Mouse (Mus musculus) erythroblast, embryonic 14.5 days (primary cell): ENCODE data around the gene Klk15. TPM values are rescaled to one million over a fixed set of nuclear protein-coding genes. Genes with fewer than 3 reads are reported as not detected.

Experiments used
- H3K27me3 ChIP-seq: 2 replicates; pipeline ENCODE4 v1.6.1; 2012; ENCODE audit warnings: inconsistent platforms; ENCODE audit not compliant: control insufficient read depth
- H3K36me3 ChIP-seq: 2 replicates; pipeline ENCODE4 v1.6.1; 2012; ENCODE audit warnings: mild to moderate bottlenecking, inconsistent platforms; ENCODE audit not compliant: control insufficient read depth
- H3K4me1 ChIP-seq: 2 replicates; pipeline ENCODE4 v1.6.1; 2012; ENCODE audit warnings: inconsistent platforms; ENCODE audit not compliant: control insufficient read depth
- H3K4me3 ChIP-seq: replicated peaks from 2 replicates; pipeline ENCODE3; 2012; ENCODE audit warnings: moderate library complexity, mild to moderate bottlenecking, inconsistent platforms
- H3K9me3 ChIP-seq: 2 replicates; pipeline ENCODE4 v1.6.1; 2012; ENCODE audit warnings: low read length, inconsistent platforms, mixed read lengths; ENCODE audit not compliant: control insufficient read depth
- GATA1 ChIP-seq: IDR thresholded peaks from 2 replicates; pipeline ENCODE4 v1.6.1; 2012; ENCODE audit warnings: low read length, inconsistent platforms, mixed read lengths
- TAL1 ChIP-seq: IDR thresholded peaks from 3 replicates; pipeline ENCODE4 v1.6.1; 2012; ENCODE audit warnings: low read length, inconsistent platforms, mixed read lengths
- polyA plus RNA-seq: library from polyadenylated mRNA; stranded (reverse); fragments of >175 nt; gene quantifications from 2 replicates; pipeline ENCODE4 v1.2.3, GENCODE M21; 2012

The Klk15 gene
- not detected in 2 replicates for polyA plus RNA-seq

GRCm38 (mm10) chr7:43933440-43933839, at the start of gene Klk15:
Klk15 (plus strand) TSS chr7:43933740.
- Histone ChIP-seq H3K27me3 (no peaks in the 10 kb centered on the region), H3K4me1 (no peaks in the 10 kb centered on the region), H3K4me3 (no peak within 1 kb of the TSS), H3K36me3 (no peaks in the 10 kb centered on the region), H3K9me3 (0 out of 2 replicates have a peak, but pooled peaks cover 3% of the 10 kb centered on the region)
- TF ChIP-seq GATA1 (no peak), TAL1 (no peak)

- Histone ChIP-seq H3K4me1 (no peaks in the 10 kb centered on the region), H3K4me3 (no peak overlapping the region), H3K27me3 (no peaks in the 10 kb centered on the region), H3K9me3 (no peaks in the 10 kb centered on the region), H3K36me3 (no peaks in the 10 kb centered on the region)
- no peak for TF ChIP-seq TAL1
- TF ChIP-seq GATA1, result no peak
Observed at GRCm38 (mm10) chr7:43891365-43891764, 42.2 kb upstream of the Klk15 start.

- Histone ChIP-seq H3K9me3 (no peaks in the 10 kb centered on the region), H3K27me3 (no peaks in the 10 kb centered on the region), H3K36me3 (no peaks in the 10 kb centered on the region), H3K4me1 (no peaks in the 10 kb centered on the region), H3K4me3 (no peak overlapping the region)
- TF ChIP-seq GATA1, result no peak
- TF ChIP-seq TAL1, result no peak
Observed at GRCm38 (mm10) chr7:43891788-43892187, 41.8 kb upstream of the Klk15 start.

GRCm38 (mm10) chr7:43894836-43895235, 38.7 kb upstream of the Klk15 start:
- Histone ChIP-seq H3K27me3 (no peaks in the 10 kb centered on the region), H3K9me3 (no peaks in the 10 kb centered on the region), H3K36me3 (no peaks in the 10 kb centered on the region), H3K4me3 (no peak overlapping the region), H3K4me1 (no peaks in the 10 kb centered on the region)
- TF ChIP-seq GATA1, result no peak
- TF ChIP-seq TAL1, result no peak

GRCm38 (mm10) chr7:43914821-43915220, 18.7 kb upstream of the Klk15 start:
- Histone ChIP-seq H3K4me1 (no peaks in the 10 kb centered on the region), H3K27me3 (no peaks in the 10 kb centered on the region), H3K4me3 (no peak overlapping the region), H3K36me3 (no peaks in the 10 kb centered on the region), H3K9me3 (no peaks in the 10 kb centered on the region)
- TF ChIP-seq GATA1 (no peak), TAL1 (no peak)

- Histone ChIP-seq H3K4me1 (no peaks in the 10 kb centered on the region), H3K27me3 (no peaks in the 10 kb centered on the region), H3K4me3 (no peak overlapping the region), H3K9me3 (no peaks in the 10 kb centered on the region), H3K36me3 (no peaks in the 10 kb centered on the region)
- no peak for TF ChIP-seq TAL1
- TF ChIP-seq GATA1, result no peak
Observed at GRCm38 (mm10) chr7:43918426-43918825, 15.1 kb upstream of the Klk15 start.

- no peak for TF ChIP-seq TAL1
- no peak for TF ChIP-seq GATA1
- Histone ChIP-seq H3K36me3 (no peaks in the 10 kb centered on the region), H3K27me3 (no peaks in the 10 kb centered on the region), H3K4me3 (no peak overlapping the region), H3K4me1 (no peaks in the 10 kb centered on the region), H3K9me3 (no peaks in the 10 kb centered on the region)
Observed at GRCm38 (mm10) chr7:43918871-43919270, 14.7 kb upstream of the Klk15 start.

- TF ChIP-seq GATA1, result no peak
- no peak for TF ChIP-seq TAL1
- Histone ChIP-seq H3K27me3 (no peaks in the 10 kb centered on the region), H3K36me3 (no peaks in the 10 kb centered on the region), H3K9me3 (no peaks in the 10 kb centered on the region), H3K4me1 (no peaks in the 10 kb centered on the region), H3K4me3 (no peak overlapping the region)
Observed at GRCm38 (mm10) chr7:43919559-43920451, 13.7 kb upstream of the Klk15 start.

- Histone ChIP-seq H3K27me3 (no peaks in the 10 kb centered on the region), H3K4me1 (no peaks in the 10 kb centered on the region), H3K9me3 (no peaks in the 10 kb centered on the region), H3K4me3 (no peak overlapping the region), H3K36me3 (no peaks in the 10 kb centered on the region)
- TF ChIP-seq TAL1 (no peak), GATA1 (no peak)
Observed at GRCm38 (mm10) chr7:43920582-43920981, 13.0 kb upstream of the Klk15 start.

- TF ChIP-seq GATA1, result no peak
- no peak for TF ChIP-seq TAL1
- Histone ChIP-seq H3K4me1 (no peaks in the 10 kb centered on the region), H3K4me3 (no peak overlapping the region), H3K36me3 (no peaks in the 10 kb centered on the region), H3K9me3 (no peaks in the 10 kb centered on the region), H3K27me3 (no peaks in the 10 kb centered on the region)
Observed at GRCm38 (mm10) chr7:43921087-43921486, 12.5 kb upstream of the Klk15 start.
